Mouse (Mus musculus) ES-Bruce4 (cell line): ENCODE data around the gene Pcgf6. TPM values are rescaled to one million over a fixed set of nuclear protein-coding genes. Genes with fewer than 3 reads are reported as not detected.
"Not testable (repeated sequence)": the region's sequence is repeated elsewhere in the genome, so short reads cannot be mapped to it uniquely, and the experiment has no call there.

Experiments
- H3K27ac ChIP-seq: 2 replicates; pipeline ENCODE4 v1.5.1; 2012; ENCODE audit warnings: low read length, inconsistent platforms; ENCODE audit not compliant: insufficient read depth
- H3K27me3 ChIP-seq: 2 replicates; pipeline ENCODE4 v1.6.1; 2012; ENCODE audit warnings: mild to moderate bottlenecking, low read length, inconsistent platforms; ENCODE audit not compliant: control insufficient read depth, poor library complexity, insufficient read depth, severe bottlenecking
- H3K36me3 ChIP-seq: 2 replicates; pipeline ENCODE4 v1.6.1; 2012; ENCODE audit warnings: inconsistent platforms, mild to moderate bottlenecking, low read length, moderate library complexity; ENCODE audit not compliant: control insufficient read depth, poor library complexity, insufficient read depth, severe bottlenecking
- H3K4me1 ChIP-seq: one replicate; pipeline ENCODE4 v1.8.1; 2011; ENCODE audit warnings: low read length; ENCODE audit not compliant: control insufficient read depth, insufficient read depth
- H3K4me3 ChIP-seq: 2 replicates; pipeline ENCODE4 v1.5.1; 2011; ENCODE audit warnings: low read depth, mild to moderate bottlenecking, low read length
- H3K9ac ChIP-seq: 2 replicates; pipeline ENCODE4 v1.6.1; 2012; ENCODE audit warnings: low read depth, mild to moderate bottlenecking, inconsistent platforms; ENCODE audit not compliant: poor library complexity, severe bottlenecking
- H3K9me3 ChIP-seq: replicated peaks from 2 replicates; pipeline ENCODE4 v1.6.1; 2012; ENCODE audit warnings: mild to moderate bottlenecking, low read length, inconsistent platforms; ENCODE audit not compliant: control insufficient read depth, poor library complexity, insufficient read depth, severe bottlenecking
- CTCF ChIP-seq: IDR thresholded peaks from one replicate; pipeline ENCODE4 v1.8.1; 2011; ENCODE audit warnings: low read depth, low read length
- EP300 ChIP-seq: IDR thresholded peaks from 2 replicates; pipeline ENCODE4 v1.6.1; 2011; ENCODE audit warnings: low read depth, low read length; ENCODE audit not compliant: insufficient read depth
- POLR2A ChIP-seq: IDR thresholded peaks from one replicate; pipeline ENCODE4 v1.8.1; 2011; ENCODE audit warnings: low read length; ENCODE audit not compliant: insufficient read depth
- polyA plus RNA-seq: library from polyadenylated mRNA; stranded (reverse); fragments of >200 nt; gene quantifications from 2 replicates; pipeline ENCODE4 v1.2.4, GENCODE M21; 2011; ENCODE audit warnings: low read depth; ENCODE audit not compliant: missing spikeins, insufficient read depth, insufficient read length

Pcgf6 gene
- polyA plus RNA-seq, 1 experiment: 73.2 TPM

GRCm38 (mm10) chr19:47009420-47009819 is 41.3 kb downstream of the Pcgf6 start:
- no peak overlapping the region for H3K4me3 ChIP-seq
- H3K9me3 ChIP-seq: no peaks in the 10 kb centered on the region
- no peak for TF ChIP-seq CTCF
- no peak for TF ChIP-seq POLR2A
- TF ChIP-seq EP300: no peak

DNA sequence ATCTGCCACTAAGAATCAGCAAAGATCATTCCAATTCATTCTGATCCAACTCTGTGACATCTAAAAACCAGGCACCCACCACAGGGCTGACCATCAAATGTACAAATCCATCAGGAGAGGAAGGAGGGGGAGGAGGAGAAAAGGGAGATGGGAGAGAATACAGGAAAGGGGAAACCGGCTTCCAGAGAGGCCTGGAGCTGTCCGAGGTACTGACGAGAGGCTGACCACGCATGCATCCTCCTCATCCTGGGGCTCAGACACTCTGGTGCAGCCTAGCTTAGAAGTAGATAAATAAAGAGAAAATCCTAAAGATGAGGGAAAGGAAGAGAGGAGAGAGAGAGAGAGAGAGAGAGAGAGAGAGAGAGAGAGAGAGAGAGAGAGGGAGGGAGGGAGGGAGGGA is 44.4 kb downstream of the Pcgf6 start:
- H3K27me3 ChIP-seq: no peaks in the 10 kb centered on the region
- H3K36me3 ChIP-seq: no peaks in the 10 kb centered on the region
- no peaks in the 10 kb centered on the region for H3K4me1 ChIP-seq
- no peak overlapping the region for H3K9ac ChIP-seq
- TF ChIP-seq POLR2A: no peak
- no peak for TF ChIP-seq CTCF
- no peak for TF ChIP-seq EP300
- no peak overlapping the region for H3K27ac ChIP-seq
- H3K9me3 ChIP-seq: no peaks in the 10 kb centered on the region
- no peak overlapping the region for H3K4me3 ChIP-seq

More at GRCm38 (mm10) chr19:47009420-47009819, 41.3 kb downstream of the Pcgf6 start:
- Histone ChIP-seq H3K4me1 (peaks cover 1% of the 10 kb centered on the region), H3K36me3 (no peaks in the 10 kb centered on the region), H3K27me3 (no peaks in the 10 kb centered on the region), H3K9ac (no peak overlapping the region), H3K27ac (no peak overlapping the region)

GRCm38 (mm10) chr19:47005873-47006272 is 44.8 kb downstream of the Pcgf6 start:
- TF ChIP-seq EP300 (no peak), POLR2A (no peak), CTCF (no peak)
- Histone ChIP-seq H3K27me3 (no peaks in the 10 kb centered on the region), H3K9ac (no peak overlapping the region), H3K27ac (no peak overlapping the region), H3K36me3 (no peaks in the 10 kb centered on the region), H3K4me1 (no peaks in the 10 kb centered on the region), H3K4me3 (no peak overlapping the region), H3K9me3 (no peaks in the 10 kb centered on the region)

- TF ChIP-seq CTCF: no peak
- Histone ChIP-seq H3K27me3 (no peaks in the 10 kb centered on the region), H3K4me1 (no peaks in the 10 kb centered on the region), H3K9me3 (no peaks in the 10 kb centered on the region), H3K36me3 (no peaks in the 10 kb centered on the region), H3K27ac (no peak overlapping the region), H3K9ac (no peak overlapping the region), H3K4me3 (no peak overlapping the region)
Observed at GRCm38 (mm10) chr19:47003742-47004511, 46.8 kb downstream of the Pcgf6 start.

DNA sequence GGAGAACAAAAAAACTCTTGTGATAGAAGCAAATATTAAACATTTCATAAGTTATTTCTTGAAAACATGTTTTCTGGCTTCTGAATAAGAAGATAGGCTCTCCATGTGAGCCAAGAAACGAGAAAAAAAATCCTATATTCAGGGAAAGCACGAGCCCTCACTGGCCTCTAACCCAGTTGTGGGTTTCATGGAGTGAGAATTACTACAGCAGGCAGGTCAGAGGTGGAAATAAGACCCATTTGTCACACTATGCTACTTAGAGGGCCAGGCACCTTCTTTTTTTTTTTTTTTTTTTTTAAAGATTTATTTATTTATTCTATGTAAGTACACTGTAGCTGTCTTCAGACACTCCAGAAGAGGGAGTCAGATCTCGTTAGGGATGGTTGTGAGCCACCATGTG is 50.3 kb downstream of the Pcgf6 start:
- not testable (repeated sequence) for H3K4me1 ChIP-seq, H3K4me3 ChIP-seq, H3K36me3 ChIP-seq

DNA sequence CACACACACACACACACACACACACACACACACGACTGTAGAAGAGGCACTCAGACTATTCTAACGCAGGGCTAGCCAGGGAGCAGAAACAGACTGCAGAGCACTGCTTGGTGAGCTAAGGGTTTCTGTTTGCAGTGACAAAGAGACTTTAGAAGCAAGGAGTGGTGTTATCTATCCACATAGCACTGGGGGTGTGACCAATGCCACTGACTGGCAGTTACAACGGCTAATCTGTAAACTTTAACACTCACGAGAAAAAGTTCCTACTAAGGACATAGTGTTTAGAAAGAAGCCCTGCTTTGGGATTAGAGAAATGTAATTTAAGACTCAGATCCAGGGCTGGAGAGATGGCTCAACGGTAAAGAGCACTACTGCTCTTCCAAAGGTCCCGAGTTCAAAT is 51.0 kb downstream of the Pcgf6 start:
- no peaks in the 10 kb centered on the region for H3K4me1 ChIP-seq
- H3K36me3 ChIP-seq: no peaks in the 10 kb centered on the region
- H3K27me3 ChIP-seq: no peaks in the 10 kb centered on the region
- no peak overlapping the region for H3K27ac ChIP-seq
- no peak for TF ChIP-seq POLR2A
- no peak for TF ChIP-seq CTCF
- TF ChIP-seq EP300: no peak
- no peak overlapping the region for H3K4me3 ChIP-seq
- H3K9ac ChIP-seq: no peak overlapping the region
- H3K9me3 ChIP-seq: no peaks in the 10 kb centered on the region

More for the DNA sequence above, 50.3 kb downstream of the Pcgf6 start:
- H3K9me3 ChIP-seq, H3K27me3 ChIP-seq, H3K9ac ChIP-seq, H3K27ac ChIP-seq: not testable (repeated sequence)
